Mouse (Mus musculus) layer of hippocampus, adult 2 months (tissue): ENCODE measurements around the gene Slc35a1. TPM values are rescaled to one million over a fixed set of nuclear protein-coding genes. Genes with fewer than 3 reads are reported as not detected.

ENCODE experiments used
- DNase-seq, 2 experiments: peaks; one replicate each; pipeline ENCODE4 v3.0.0; 2022; ENCODE audit warnings: low spot score in 2 of 2
- H3K27ac ChIP-seq: fragments of 200-600 bp; 2 replicates; pipeline ENCODE4 v1.8.1; 2022
- H3K4me3 ChIP-seq: fragments of 200-600 bp; 2 replicates; pipeline ENCODE4 v1.8.1; 2022; ENCODE audit warnings: mild to moderate bottlenecking
- CTCF ChIP-seq: fragments of 200-600 bp; conservative IDR thresholded peaks from 2 replicates; pipeline ENCODE4 v1.8.1; 2022; ENCODE audit warnings: antibody characterized with exemption, mild to moderate bottlenecking, moderate library complexity
- total RNA-seq, 2 experiments: library from RNA; stranded (reverse); gene quantifications; 2 replicates each; pipeline ENCODE4 v1.2.3; 2021

The Slc35a1 gene
- total RNA-seq, 2 experiments from 2014 or later: 18.0 to 21.4 TPM

DNA sequence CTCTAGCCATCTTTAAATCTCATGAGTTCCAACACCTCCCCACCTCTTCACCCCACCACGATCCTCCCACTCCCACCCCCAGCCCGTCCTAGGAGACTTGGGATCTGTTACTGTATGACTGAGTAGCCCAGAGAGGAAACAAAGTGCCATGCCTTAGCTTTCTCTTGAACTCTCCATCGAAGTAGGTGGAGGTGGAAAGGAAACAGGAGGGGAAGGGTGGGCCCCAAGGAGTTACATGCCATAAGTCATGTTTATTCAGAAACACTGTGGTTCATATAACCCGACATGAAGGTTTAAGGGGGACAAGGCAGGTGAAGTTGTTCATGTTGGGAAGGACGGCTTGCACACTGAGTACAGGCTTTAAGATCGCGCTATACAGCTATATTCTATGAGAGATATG is 49.9 kb downstream of the Slc35a1 start:
- H3K27ac ChIP-seq: no peak overlapping the region
- no peak overlapping the region for H3K4me3 ChIP-seq
- no peak for TF ChIP-seq CTCF
- DNase-seq: no peak

DNA sequence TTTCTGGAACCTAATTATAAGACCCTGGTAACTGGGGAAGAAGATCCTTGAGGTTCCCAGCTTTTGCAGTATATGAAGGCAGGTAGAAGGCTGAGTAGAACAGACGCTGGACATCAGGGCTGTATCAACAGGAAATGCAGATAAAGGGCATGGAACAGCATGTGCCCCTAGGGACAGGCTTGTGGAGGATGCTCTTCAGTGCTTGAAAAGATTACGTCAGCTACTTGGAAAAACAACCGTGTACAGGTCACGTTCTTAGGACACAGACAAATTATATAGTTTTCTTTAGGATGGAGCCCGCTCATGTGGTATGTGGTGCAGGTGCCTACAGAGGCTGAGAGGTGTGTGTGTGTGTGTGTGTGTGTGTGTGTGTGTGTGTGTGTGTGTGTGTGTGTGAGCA is 51.2 kb downstream of the Slc35a1 start:
- no peak for TF ChIP-seq CTCF
- DNase-seq: no peak
- no peak overlapping the region for H3K4me3 ChIP-seq
- H3K27ac ChIP-seq: no peak overlapping the region

DNA sequence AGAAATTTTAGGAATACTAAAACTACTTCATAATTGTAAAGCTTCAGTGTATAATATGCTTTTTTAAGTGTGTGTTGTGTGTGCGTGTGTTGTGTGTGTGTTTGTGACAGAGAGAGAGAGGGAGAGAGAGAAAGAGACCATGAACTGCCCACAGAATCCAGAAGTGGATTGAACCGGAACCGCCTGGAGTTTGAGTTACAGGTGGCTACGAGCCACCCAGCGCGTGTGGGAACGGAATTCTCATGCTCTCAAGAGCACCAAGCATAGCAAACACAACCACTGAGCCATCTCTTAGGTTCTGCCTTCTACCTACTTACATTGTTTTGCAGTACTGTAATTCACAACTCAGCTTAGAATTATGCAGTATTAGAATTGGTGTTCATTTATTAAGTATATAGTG is 53.1 kb downstream of the Slc35a1 start:
- H3K4me3 ChIP-seq: no peak overlapping the region
- H3K27ac ChIP-seq: no peak overlapping the region
- no peak for TF ChIP-seq CTCF
- no peak for DNase-seq

GRCm38 (mm10) chr4:34629956-34630355 is 57.3 kb downstream of the Slc35a1 start:
- Histone ChIP-seq H3K27ac (no peak overlapping the region), H3K4me3 (no peak overlapping the region)
- no peak for DNase-seq
- no peak for TF ChIP-seq CTCF

DNA sequence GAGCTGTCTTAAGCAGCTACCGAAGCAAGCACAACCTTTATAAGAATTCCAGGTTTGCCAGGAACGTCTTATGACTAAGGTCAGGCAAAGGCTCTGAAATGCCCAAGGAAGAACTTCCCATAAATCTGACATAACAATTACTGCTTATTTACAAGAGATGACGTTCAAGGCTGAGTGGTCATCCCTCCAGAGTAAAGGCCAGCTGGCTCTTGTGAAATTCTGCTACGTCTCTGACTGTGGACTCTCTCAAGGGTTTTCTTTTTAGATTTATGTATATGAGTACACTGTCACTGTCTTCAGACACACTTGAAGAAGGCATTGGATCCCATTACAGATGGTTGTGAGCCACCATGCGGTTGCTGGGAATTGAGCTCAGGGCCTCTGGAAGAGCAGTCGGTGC is 60.8 kb downstream of the Slc35a1 start:
- DNase-seq: no peak
- Histone ChIP-seq H3K4me3 (no peak overlapping the region), H3K27ac (no peak overlapping the region)
- no peak for TF ChIP-seq CTCF

GRCm38 (mm10) chr4:34625556-34625955 is 61.7 kb downstream of the Slc35a1 start:
- no peak for DNase-seq
- Histone ChIP-seq H3K27ac (no peak overlapping the region), H3K4me3 (no peak overlapping the region)
- TF ChIP-seq CTCF: no peak

DNA sequence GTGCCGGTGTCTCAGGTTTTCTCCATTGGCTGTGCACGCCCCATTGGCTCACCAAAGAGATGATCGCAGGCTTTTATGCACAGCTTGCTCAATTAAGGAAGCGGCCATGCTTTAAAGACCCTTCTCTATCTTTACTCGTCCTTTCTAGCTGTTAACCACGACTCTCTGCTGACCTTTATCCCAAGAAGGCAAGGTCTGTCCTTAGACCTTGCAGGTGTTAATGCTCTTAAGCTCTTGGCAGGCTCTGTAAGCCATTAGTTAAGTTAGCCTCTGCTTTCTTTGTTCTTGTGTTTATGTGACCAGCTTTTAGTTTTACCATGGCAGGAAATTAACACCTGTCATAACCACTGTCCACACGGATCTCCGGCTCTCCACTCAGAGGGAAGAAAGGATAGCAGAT is 71.1 kb downstream of the Slc35a1 start:
- Histone ChIP-seq H3K4me3 (peak overlapping the region; percentile 98), H3K27ac (no peak overlapping the region)
- TF ChIP-seq CTCF: no peak
- DNase-seq: no peak

DNA sequence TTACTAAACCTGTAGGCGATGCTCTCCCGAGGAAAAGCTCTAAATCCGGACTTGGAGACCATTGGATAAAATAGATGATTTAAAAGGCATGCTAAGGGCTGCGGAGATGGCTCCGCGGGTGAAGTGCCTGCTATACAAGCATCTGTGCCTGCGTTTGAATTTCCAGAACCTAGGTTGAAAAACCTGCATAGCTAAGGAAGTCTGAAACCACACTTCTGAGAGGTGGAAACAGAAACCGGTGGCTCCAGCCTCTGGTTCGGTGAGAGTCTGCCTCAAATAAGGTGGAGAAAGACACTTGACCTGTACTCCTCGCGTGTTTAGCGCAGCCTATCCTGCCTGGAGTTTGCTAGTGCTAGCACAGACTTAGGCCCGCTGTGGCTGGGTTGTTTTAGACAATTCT is 71.9 kb downstream of the Slc35a1 start:
- Histone ChIP-seq H3K27ac (peak overlapping the region; percentile 96), H3K4me3 (peak overlapping the region; percentile 98)
- no peak for TF ChIP-seq CTCF
- DNase-seq: no peak

DNA sequence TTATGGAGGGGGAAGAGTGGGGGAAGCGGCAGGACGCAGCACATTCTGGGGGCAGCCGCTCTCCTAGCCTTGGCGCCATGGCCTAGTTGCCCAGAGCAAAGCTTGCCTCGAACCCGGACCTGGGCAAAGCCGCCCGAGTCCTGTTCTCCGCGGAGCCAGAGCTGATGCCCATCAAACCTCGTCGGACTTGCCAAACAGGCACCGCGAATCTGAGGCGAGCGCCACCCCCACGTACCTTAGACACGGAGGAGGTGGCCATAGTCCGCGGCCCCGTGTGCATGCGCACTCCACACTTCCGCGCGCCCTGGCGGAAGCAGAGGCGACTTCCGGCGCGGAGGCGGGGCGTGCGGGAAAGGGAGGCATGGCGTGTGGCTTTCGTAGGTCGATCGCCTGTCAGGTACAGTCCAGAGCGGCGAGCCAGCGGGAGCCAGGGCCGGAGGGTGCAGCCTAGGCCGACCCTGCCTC is 72.6 kb downstream of the Slc35a1 start, which contains the start of the genes Orc3 and Rars2:
Gene Orc3 (minus strand): TSS at position 315 of the 465 bp plus-strand sequence.
Gene Rars2 (plus strand): TSS at position 328 of the 465 bp plus-strand sequence.
- peak within 1 kb of the TSS; percentile 96 for H3K27ac ChIP-seq
- peak within 1 kb of the TSS; percentile 98 for H3K4me3 ChIP-seq
- DNase-seq: peak; percentile 92 to 93
- peak; percentile 62 for TF ChIP-seq CTCF

GRCm38 (mm10) chr4:34613571-34614145 is 73.6 kb downstream of the Slc35a1 start:
- peak overlapping the region; percentile 98 for H3K4me3 ChIP-seq
- DNase-seq: no peak
- 0 out of 2 replicates have a peak overlapping the region, but pooled peaks have one; percentile 96 for H3K27ac ChIP-seq
- TF ChIP-seq CTCF: no peak

Other genes starting within 250 kb of the Slc35a1 start
- gene Akirin2, start 136.5 kb downstream of the Slc35a1 start, total RNA-seq: 100 to 1,000 TPM in 1 of 2 experiments, 10 to 100 TPM in 1; 96.0 to 103 TPM
- gene Orc3, start 72.5 kb downstream of the Slc35a1 start, total RNA-seq: 10 to 100 TPM; 59.1 to 64.4 TPM
- 10 to 100 TPM; 24.2 to 28.5 TPM for gene Rars2, start 72.5 kb downstream of the Slc35a1 start, total RNA-seq
- gene Cfap206, start 42.8 kb upstream of the Slc35a1 start, total RNA-seq: 1 to 10 TPM; 1.4 to 1.7 TPM
- gene Gm136, start 68.8 kb upstream of the Slc35a1 start, total RNA-seq: not detected
- 10 to 100 TPM; 22.7 to 22.8 TPM for gene Smim8, start 91.0 kb upstream of the Slc35a1 start, total RNA-seq
- 10 to 100 TPM; 26.8 to 27.3 TPM for gene Zfp292, start 195.5 kb upstream of the Slc35a1 start, total RNA-seq
- gene Cga, start 206.3 kb upstream of the Slc35a1 start, total RNA-seq: not detected